Mouse (Mus musculus): ENCODE data around the gene Iqcn.

Gene Iqcn

GRCm38 (mm10) chr8:70703287-70703686 is at the start of gene Iqcn:
TSS of gene Iqcn (plus strand) at chr8:70703457.
- no peak for DNase-seq (ENCODE audit: extremely low read depth, insufficient read length, low spot score)

GRCm38 (mm10) chr8:70654121-70654520 is 49.1 kb upstream of the Iqcn start:
- no peak for DNase-seq (ENCODE audit: extremely low read depth, insufficient read length, low spot score)

- no peak for DNase-seq (ENCODE audit: extremely low read depth, insufficient read length, low spot score)
These were observed 47.8 kb upstream of the Iqcn start for GRCm38 (mm10) chr8:70655469-70655868.

GRCm38 (mm10) chr8:70656193-70656790 is 47.0 kb upstream of the Iqcn start:
- no peak for DNase-seq (ENCODE audit: extremely low read depth, insufficient read length, low spot score)

GRCm38 (mm10) chr8:70657214-70657613 is 46.0 kb upstream of the Iqcn start:
- no peak for DNase-seq (ENCODE audit: extremely low read depth, insufficient read length, low spot score)

- DNase-seq (ENCODE audit: extremely low read depth, insufficient read length, low spot score): no peak
These were observed 45.5 kb upstream of the Iqcn start for GRCm38 (mm10) chr8:70657739-70658138.

- no peak for DNase-seq (ENCODE audit: extremely low read depth, insufficient read length, low spot score)
These were observed 44.2 kb upstream of the Iqcn start for GRCm38 (mm10) chr8:70658897-70659603.

GRCm38 (mm10) chr8:70659604-70660272 is 43.5 kb upstream of the Iqcn start:
- DNase-seq (ENCODE audit: extremely low read depth, insufficient read length, low spot score): peak; percentile 86

- DNase-seq (ENCODE audit: extremely low read depth, insufficient read length, low spot score): no peak
These were observed 43.0 kb upstream of the Iqcn start, which contains the start of gene Pgpep1 for GRCm38 (mm10) chr8:70660273-70660725. TSS of gene Pgpep1 (minus strand) at chr8:70660388.

GRCm38 (mm10) chr8:70663691-70664090 is 39.6 kb upstream of the Iqcn start:
- DNase-seq (ENCODE audit: extremely low read depth, insufficient read length, low spot score): peak; percentile 58

GRCm38 (mm10) chr8:70664631-70665030 is 38.6 kb upstream of the Iqcn start:
- no peak for DNase-seq (ENCODE audit: extremely low read depth, insufficient read length, low spot score)

GRCm38 (mm10) chr8:70665599-70665998 is 37.7 kb upstream of the Iqcn start:
- no peak for DNase-seq (ENCODE audit: extremely low read depth, insufficient read length, low spot score)

- peak; percentile 81 for DNase-seq (ENCODE audit: extremely low read depth, insufficient read length, low spot score)
These were observed 36.2 kb upstream of the Iqcn start for GRCm38 (mm10) chr8:70667071-70667470.

- peak; percentile 65 for DNase-seq (ENCODE audit: extremely low read depth, insufficient read length, low spot score)
These were observed 31.5 kb upstream of the Iqcn start for GRCm38 (mm10) chr8:70671615-70672324.

- no peak for DNase-seq (ENCODE audit: extremely low read depth, insufficient read length, low spot score)
These were observed 30.8 kb upstream of the Iqcn start for GRCm38 (mm10) chr8:70672325-70673078.

- DNase-seq (ENCODE audit: extremely low read depth, insufficient read length, low spot score): peak; percentile 95
These were observed 30.0 kb upstream of the Iqcn start, which contains the start of gene Lsm4 for GRCm38 (mm10) chr8:70673079-70673856. TSS of gene Lsm4 (plus strand) at chr8:70673248.

- DNase-seq (ENCODE audit: extremely low read depth, insufficient read length, low spot score): no peak
These were observed 29.1 kb upstream of the Iqcn start for GRCm38 (mm10) chr8:70674109-70674508.

- no peak for DNase-seq (ENCODE audit: extremely low read depth, insufficient read length, low spot score)
These were observed 28.5 kb upstream of the Iqcn start for GRCm38 (mm10) chr8:70674716-70675115.

GRCm38 (mm10) chr8:70675336-70675735 is 27.9 kb upstream of the Iqcn start:
- no peak for DNase-seq (ENCODE audit: extremely low read depth, insufficient read length, low spot score)
